Mouse (Mus musculus) NIH3T3 (cell line): ENCODE data around the gene Tyro3.
A peak's percentile ranks its signal among the peaks of the same experiment; 100 is the strongest.

Source experiments
- DNase-seq: peaks from one replicate; pipeline ENCODE4 v3.0.0-alpha.2; 2012; ENCODE audit warnings: low read depth

The Tyro3 gene

GRCm38 (mm10) chr2:119804776-119805175 lies 7.2 kb downstream of the Tyro3 start:
- no peak for DNase-seq

GRCm38 (mm10) chr2:119805536-119805935 lies 8.0 kb downstream of the Tyro3 start:
- no peak for DNase-seq

GRCm38 (mm10) chr2:119808438-119808837 lies 10.9 kb downstream of the Tyro3 start:
- DNase-seq = no peak

- no peak for DNase-seq
Observed at GRCm38 (mm10) chr2:119808881-119809280, 11.3 kb downstream of the Tyro3 start.

GRCm38 (mm10) chr2:119810890-119811289 lies 13.4 kb downstream of the Tyro3 start:
- DNase-seq = no peak

- no peak for DNase-seq
Observed at GRCm38 (mm10) chr2:119811490-119812146, 14.1 kb downstream of the Tyro3 start.

- DNase-seq = peak; percentile 38
Observed at GRCm38 (mm10) chr2:119814376-119814933, 16.9 kb downstream of the Tyro3 start.

GRCm38 (mm10) chr2:119816611-119817010 lies 19.1 kb downstream of the Tyro3 start:
- no peak for DNase-seq

GRCm38 (mm10) chr2:119817047-119817446 lies 19.5 kb downstream of the Tyro3 start:
- peak; percentile 46 for DNase-seq

GRCm38 (mm10) chr2:119818668-119819272 lies 21.2 kb downstream of the Tyro3 start:
- no peak for DNase-seq

GRCm38 (mm10) chr2:119821136-119821535 lies 23.6 kb downstream of the Tyro3 start:
- DNase-seq = no peak

- peak; percentile 49 for DNase-seq
Observed at GRCm38 (mm10) chr2:119830579-119830978, 33.0 kb downstream of the Tyro3 start.

- no peak for DNase-seq
Observed at GRCm38 (mm10) chr2:119834231-119834630, 36.7 kb downstream of the Tyro3 start.

- peak; percentile 64 for DNase-seq
Observed at GRCm38 (mm10) chr2:119837616-119838015, 40.1 kb downstream of the Tyro3 start.

- no peak for DNase-seq
Observed at GRCm38 (mm10) chr2:119838363-119839156, 41.0 kb downstream of the Tyro3 start.

GRCm38 (mm10) chr2:119840008-119840407 lies 42.5 kb downstream of the Tyro3 start:
- no peak for DNase-seq

- DNase-seq = no peak
Observed at GRCm38 (mm10) chr2:119842000-119842399, 44.5 kb downstream of the Tyro3 start.

- DNase-seq = no peak
Observed at GRCm38 (mm10) chr2:119843526-119843925, 46.0 kb downstream of the Tyro3 start.

- no peak for DNase-seq
Observed at GRCm38 (mm10) chr2:119845882-119846546, 48.5 kb downstream of the Tyro3 start.

GRCm38 (mm10) chr2:119846929-119847328 lies 49.4 kb downstream of the Tyro3 start:
- DNase-seq = peak; percentile 82

GRCm38 (mm10) chr2:119853811-119854210 lies 56.3 kb downstream of the Tyro3 start:
- no peak for DNase-seq

GRCm38 (mm10) chr2:119855310-119855850 lies 57.8 kb downstream of the Tyro3 start:
- DNase-seq = no peak
